Mouse (Mus musculus) layer of hippocampus, postnatal 14 days (tissue): ENCODE measurements around the gene Zbtb9. TPM values are rescaled to one million over a fixed set of nuclear protein-coding genes. Genes with fewer than 3 reads are reported as not detected.
"Not testable (repeated sequence)": the region's sequence is repeated elsewhere in the genome, so short reads cannot be mapped to it uniquely, and the experiment has no call there.

Experiments used
- DNase-seq, 2 experiments: peaks; one replicate each; pipeline ENCODE4 v3.0.0; 2021 to 2022; ENCODE audit warnings: low spot score in 2 of 2, mixed read lengths in 1 of 2
- long read RNA-seq, 2 experiments: library from polyadenylated mRNA; stranded (forward); transcript quantifications; one replicate each; pipeline ENCODE4 v2.0.0; 2021
- total RNA-seq, 2 experiments: library from RNA; stranded (reverse); gene quantifications; 2 replicates each; pipeline ENCODE4 v1.2.3; 2021

Gene Zbtb9
- 10 to 100 TPM; 11.7 to 14.1 TPM for total RNA-seq
- long read RNA-seq, experiment 1, transcript Zbtb9-201 (2 exons, 2,796 nt): major isoform, 5 of 16 reads
- long read RNA-seq, experiment 1, partial matches to known transcripts: 0 of 16 reads
- long read RNA-seq, experiment 1, other reads (novel, unspliced or antisense): 11 of 16 reads
- long read RNA-seq, experiment 2, transcript Zbtb9-201 (2 exons, 2,796 nt): major isoform, 6 of 19 reads
- long read RNA-seq, experiment 2, partial matches to known transcripts: 0 of 19 reads
- long read RNA-seq, experiment 2, other reads (novel, unspliced or antisense): 13 of 19 reads

GRCm38 (mm10) chr17:26972703-26973574, at the start of gene Zbtb9:
Gene Zbtb9 (plus strand): TSS chr17:26973167.
- peak; percentile 94 to 97 for DNase-seq

DNA sequence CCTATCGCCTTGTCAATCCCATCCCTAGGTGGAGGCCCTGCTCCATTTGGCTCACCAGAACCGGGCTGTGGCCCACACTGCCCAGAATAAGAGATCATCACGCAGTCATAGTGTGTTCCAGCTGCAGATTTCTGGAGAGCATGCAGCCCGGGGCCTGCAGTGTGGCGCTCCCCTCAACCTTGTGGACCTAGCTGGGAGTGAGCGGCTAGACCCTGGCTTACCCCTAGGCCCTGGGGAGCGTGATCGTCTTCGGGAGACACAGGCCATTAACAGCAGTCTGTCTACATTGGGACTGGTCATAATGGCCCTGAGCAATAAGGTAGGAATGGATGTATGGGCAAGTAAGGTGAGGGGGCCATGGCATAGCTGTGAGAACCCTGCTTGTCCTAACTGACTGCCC, 47.6 kb upstream of the Zbtb9 start:
- DNase-seq: not testable (repeated sequence)

GRCm38 (mm10) chr17:26931795-26932194, 41.2 kb upstream of the Zbtb9 start:
- DNase-seq: not testable (repeated sequence)

DNA sequence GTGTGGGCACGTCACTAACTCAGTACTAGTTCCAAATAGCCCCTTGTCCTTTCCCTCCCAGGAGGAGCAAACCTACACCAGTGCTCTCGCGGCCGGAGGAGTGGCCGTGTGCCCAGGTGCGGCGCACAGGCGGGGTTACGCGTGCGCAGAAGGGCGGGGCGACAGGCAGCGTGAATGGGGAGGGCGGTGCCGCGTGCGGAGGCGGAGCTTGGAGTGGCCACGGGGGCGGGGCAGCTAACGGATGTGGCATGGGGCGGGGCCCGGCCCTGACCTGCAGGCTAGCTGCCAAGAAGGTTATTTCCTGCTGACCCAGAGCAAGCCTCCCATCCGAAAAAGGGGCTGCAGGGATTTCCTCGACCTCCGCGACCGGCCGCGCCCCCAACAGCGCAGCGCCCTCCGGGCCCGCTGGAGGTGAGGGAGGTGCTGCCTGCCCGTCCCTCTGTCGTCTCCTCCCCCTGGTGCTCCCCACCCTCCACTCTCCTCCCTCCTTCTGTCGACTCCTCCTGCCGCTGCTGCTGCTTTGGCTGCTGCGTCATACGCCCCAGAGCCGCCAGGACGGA, 40.0 kb upstream of the Zbtb9 start, which contains the start of gene Phf1:
Gene Phf1 (plus strand): TSS at position 214 of the 560 bp plus-strand sequence.
- peak; percentile 93 to 95 for DNase-seq

GRCm38 (mm10) chr17:26933419-26933818, 39.5 kb upstream of the Zbtb9 start:
- DNase-seq: no peak

- DNase-seq: no peak
These were observed 38.8 kb upstream of the Zbtb9 start for GRCm38 (mm10) chr17:26933885-26934827.

- no peak for DNase-seq
These were observed 37.9 kb upstream of the Zbtb9 start for GRCm38 (mm10) chr17:26935027-26935426.

GRCm38 (mm10) chr17:26936453-26936852, 36.5 kb upstream of the Zbtb9 start:
- DNase-seq: no peak

DNA sequence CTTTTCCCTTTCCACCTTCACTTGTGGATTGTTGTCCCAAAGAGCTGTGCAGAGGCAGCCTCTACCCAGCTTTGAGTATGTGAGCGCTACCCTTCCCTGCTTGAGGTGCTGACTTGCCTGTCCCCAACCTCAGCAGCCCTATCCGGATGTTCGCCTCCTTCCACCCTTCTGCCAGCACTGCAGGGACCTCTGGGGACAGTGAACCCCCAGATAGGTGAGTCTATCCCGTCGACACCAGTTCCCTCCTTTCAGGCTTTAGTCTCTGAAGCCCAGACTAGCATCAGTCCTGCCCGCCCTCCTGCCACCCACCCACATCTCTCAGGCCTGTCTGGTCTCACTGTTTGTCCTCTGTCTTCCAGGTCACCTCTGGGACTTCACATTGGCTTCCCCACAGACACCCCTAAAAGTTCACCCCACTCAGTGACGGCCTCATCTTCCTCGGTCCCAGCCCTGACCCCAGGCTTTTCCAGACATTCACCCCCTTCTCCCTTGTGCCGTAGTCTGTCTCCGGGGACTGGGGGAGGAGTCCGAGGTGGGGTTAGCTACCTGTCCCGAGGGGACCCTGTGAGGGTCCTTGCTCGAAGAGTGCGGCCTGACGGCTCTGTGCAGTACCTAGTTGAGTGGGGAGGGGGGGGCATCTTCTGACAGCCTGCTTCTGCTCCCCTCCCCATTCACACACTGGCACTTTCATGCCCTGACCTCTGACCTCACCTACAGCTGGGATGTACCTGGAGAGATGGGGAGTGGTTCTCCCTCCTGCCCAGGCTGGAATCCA, 35.9 kb upstream of the Zbtb9 start:
- DNase-seq: no peak

DNA sequence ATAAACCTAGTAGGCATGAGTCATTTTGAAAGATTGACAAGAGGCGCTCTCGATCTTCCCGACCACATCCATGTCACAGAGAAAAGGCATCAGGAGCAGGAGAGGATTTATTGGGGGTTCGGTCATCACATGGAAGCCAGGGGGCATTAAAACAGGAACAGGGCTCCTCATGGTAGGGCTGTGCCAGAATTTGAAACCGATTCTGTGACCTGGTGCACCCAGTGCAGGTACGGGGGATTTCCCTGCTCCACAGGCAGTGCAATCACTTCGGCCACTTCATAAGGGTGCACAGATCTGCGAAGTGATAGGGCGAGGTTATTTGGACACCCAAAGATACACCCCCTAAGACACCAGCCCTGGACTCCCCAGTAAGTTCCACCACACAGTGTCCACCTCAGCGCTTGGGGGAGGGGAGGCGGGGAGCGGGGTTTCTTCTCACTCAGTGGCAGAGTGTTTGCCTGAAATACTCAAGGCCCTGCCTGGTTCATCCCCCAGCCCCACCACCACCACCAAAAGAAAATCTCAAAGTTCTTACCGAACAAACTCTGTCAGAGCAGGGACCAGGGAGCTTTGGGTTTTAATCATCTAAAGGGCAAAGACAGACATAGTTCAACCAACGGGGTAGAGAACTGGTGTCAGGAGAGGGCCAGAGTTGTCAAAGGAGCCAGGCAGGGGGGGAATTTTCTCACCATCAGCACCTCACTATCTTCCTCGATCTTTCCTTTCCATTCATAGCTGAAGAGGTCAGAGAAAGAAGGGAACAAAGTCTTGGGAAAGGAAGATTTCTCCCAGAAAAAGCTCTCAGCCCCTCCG, 34.9 kb upstream of the Zbtb9 start:
- DNase-seq: no peak

DNA sequence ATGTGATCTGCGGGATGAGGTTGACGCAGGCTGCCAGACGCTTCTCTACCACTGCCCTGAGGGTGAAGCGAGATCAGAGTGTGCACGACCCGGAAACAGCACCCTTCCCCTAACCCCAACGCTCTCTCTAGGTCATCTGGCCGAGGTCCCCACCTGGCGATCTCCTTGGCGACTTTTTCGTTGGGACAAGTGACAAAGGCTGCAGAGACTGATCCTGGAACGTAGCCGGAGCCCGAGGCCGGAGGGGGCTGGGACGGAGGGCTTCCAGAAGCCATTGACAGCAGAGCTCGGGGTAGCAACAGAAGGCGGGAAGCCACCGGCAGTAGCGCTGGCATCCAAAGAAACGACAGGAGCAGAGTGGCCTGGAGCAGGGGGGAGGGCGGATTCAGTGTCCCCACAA, 34.2 kb upstream of the Zbtb9 start:
- DNase-seq: no peak

GRCm38 (mm10) chr17:26939178-26939972, 33.6 kb upstream of the Zbtb9 start, which contains the start of gene Cuta:
Gene Cuta (minus strand): TSS chr17:26939569.
- DNase-seq: peak; percentile 99 to 100

- no peak for DNase-seq
These were observed 33.0 kb upstream of the Zbtb9 start for GRCm38 (mm10) chr17:26939973-26940300.

DNA sequence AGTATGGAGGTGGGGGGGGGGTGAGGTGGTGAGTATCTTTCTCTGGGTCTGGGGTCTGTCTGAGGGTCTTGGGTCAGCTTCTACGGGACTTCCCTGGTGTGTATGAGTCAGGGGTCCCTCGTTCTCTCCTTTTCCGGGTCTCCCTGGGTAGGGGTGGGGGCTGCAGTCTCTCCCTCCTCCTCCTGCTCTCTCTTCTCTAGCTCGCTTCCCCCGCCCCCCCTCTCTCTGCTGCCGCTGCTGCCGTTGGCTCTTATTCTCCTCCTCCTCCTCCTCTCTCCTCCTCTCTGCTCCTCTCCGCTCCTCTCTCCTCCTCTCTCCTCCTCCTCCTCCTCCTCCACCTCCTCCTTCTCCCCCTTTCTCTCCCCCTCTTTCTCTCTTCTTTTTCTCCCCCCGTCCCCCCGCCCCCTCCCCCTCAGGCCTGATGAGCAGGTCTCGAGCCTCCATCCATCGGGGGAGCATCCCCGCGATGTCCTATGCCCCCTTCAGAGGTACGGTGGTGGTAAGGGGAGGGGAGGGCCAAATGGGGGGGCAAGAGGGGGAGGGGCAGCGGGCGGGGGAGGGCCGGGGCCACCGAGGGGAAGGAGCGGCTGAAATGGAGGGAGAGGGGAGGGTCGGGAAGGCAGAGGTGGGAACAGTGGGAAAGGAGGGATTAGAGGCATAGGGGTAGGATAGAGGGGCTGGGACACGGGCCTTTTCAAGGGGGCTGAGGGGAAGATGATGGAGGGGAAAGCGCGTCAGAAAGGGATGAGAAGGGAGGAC, 31.8 kb upstream of the Zbtb9 start, which contains the start of gene Syngap1:
Gene Syngap1 (plus strand): TSS at position 223 of the 759 bp plus-strand sequence.
- DNase-seq: peak in 1 of 2 experiments; percentile 65

GRCm38 (mm10) chr17:26941841-26942570, 31.0 kb upstream of the Zbtb9 start:
- DNase-seq: peak in 1 of 2 experiments; percentile 6

DNA sequence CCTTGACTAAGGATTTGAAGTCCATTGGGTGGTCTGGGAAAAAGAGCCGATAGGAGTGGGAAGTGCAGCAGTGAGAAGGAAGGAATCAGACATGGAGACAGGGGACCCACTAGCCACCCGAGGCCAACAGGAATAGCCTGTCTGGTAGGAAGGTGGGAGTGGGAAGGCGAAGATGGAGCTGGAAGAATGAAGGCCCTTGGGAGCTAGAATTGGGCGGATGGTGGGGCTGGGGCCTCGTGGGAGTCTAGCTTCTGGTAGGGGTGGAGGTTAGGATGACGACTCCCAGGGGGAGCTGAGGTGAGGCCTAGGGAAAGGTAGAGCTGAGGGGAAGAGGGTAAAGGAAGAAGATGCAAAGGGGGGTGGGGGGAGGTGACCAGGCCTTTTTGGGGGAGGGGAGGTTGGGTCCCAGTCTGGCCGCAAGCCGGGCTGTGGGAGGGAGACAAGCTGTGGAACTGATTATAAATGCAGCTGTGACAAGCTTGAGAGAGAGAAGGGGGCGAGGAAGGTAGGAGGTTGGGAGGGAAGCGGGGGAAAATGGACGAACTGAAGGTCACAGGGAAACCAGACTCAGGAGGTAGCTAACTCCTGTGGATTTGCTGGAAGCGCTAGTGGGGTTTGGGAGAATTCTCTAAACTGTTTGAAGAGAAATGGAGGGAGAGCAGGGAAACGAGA, 27.0 kb upstream of the Zbtb9 start:
- peak in 1 of 2 experiments; percentile 28 for DNase-seq
